Mouse (Mus musculus) spleen, adult 2 months (tissue): Measurements from ENCODE around the gene Aco2. TPM values are rescaled to one million over a fixed set of nuclear protein-coding genes. Genes with fewer than 3 reads are reported as not detected.

ENCODE experiments used
- DNase-seq, 2 experiments: peaks; one replicate each; pipeline versions ENCODE4 v3.0.0 to v3.0.0-alpha.2; 2012 to 2021; ENCODE audit warnings: low spot score in 2 of 2, low read depth in 1 of 2
- H3K27ac ChIP-seq: fragments of 200-500 bp; 2 replicates; pipeline ENCODE4 v1.5.1; 2012; ENCODE audit warnings: low read length, inconsistent platforms; ENCODE audit not compliant: insufficient read depth
- H3K27me3 ChIP-seq: fragments of 200-500 bp; 2 replicates; pipeline ENCODE4 v1.6.1; 2012; ENCODE audit warnings: mild to moderate bottlenecking, moderate library complexity, low read length, inconsistent platforms; ENCODE audit not compliant: control insufficient read depth, insufficient read depth
- H3K36me3 ChIP-seq: fragments of 200-500 bp; 2 replicates; pipeline ENCODE4 v1.6.1; 2012; ENCODE audit warnings: mild to moderate bottlenecking, low read length, inconsistent platforms; ENCODE audit not compliant: control insufficient read depth, insufficient read depth
- H3K4me1 ChIP-seq: fragments of 200-500 bp; 2 replicates; pipeline ENCODE4 v1.6.1; 2011; ENCODE audit warnings: inconsistent platforms; ENCODE audit not compliant: control insufficient read depth, insufficient read depth, insufficient read length
- H3K4me3 ChIP-seq: fragments of 200-500 bp; 2 replicates; pipeline ENCODE4 v1.5.1; 2011; ENCODE audit warnings: mild to moderate bottlenecking, inconsistent platforms; ENCODE audit not compliant: insufficient read depth, insufficient read length; ENCODE audit errors: extremely low read depth
- CTCF ChIP-seq: fragments of 200-500 bp; IDR thresholded peaks from 2 replicates; pipeline ENCODE4 v1.5.1; 2011; ENCODE audit warnings: mild to moderate bottlenecking, inconsistent platforms; ENCODE audit not compliant: insufficient read depth, insufficient read length, insufficient replicate concordance; ENCODE audit errors: extremely low read depth
- POLR2A ChIP-seq: fragments of 200-500 bp; IDR thresholded peaks from 2 replicates; pipeline ENCODE4 v1.6.1; 2011; ENCODE audit warnings: low read depth, low read length, inconsistent platforms
- WGBS: fragments of 180-500 bp; shearing (Covaris S2); methylation state at CpG from one replicate; pipeline ENCODE4 v1.1.7; 2018; 5-methylcytosine and 5-hydroxymethylcytosine counted together
- polyA plus RNA-seq: library from polyadenylated mRNA; depleted of rRNA; stranded (reverse); fragments of >200 nt; gene quantifications from 2 replicates; pipeline ENCODE4 v1.2.3, GENCODE M21; 2012

The Aco2 gene
- polyA plus RNA-seq, 1 experiment, result 68.7 TPM

DNA sequence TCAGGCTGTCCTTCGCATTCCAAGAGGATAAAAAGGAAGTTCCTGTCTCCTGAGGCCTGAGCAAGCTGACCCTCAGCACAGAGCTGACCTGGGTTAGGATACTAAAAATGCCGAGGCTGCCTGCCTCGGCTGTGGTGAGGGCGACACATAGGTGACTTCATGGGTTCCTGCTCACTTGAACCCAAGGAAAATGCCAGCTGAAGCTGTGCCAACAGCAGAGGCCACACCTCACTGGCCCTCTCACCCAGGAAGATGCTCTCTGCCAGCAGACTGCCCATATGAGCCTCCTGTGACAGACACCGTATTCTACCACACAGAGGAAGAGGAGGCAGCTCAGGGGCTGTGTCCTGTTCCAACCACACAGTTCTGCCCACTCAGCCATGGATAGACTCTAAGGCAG lies 47.0 kb downstream of the Aco2 start:
- H3K4me1 ChIP-seq, result no peaks in the 10 kb centered on the region
- TF ChIP-seq POLR2A (no peak), CTCF (no peak)
- H3K4me3 ChIP-seq, result no peak overlapping the region
- no peaks in the 10 kb centered on the region for H3K27me3 ChIP-seq
- H3K36me3 ChIP-seq, result peaks cover 18% of the 10 kb centered on the region
- no peak overlapping the region for H3K27ac ChIP-seq
- 84% methylated on average over 5 of the region's 5 CpGs for WGBS
- no peak for DNase-seq

DNA sequence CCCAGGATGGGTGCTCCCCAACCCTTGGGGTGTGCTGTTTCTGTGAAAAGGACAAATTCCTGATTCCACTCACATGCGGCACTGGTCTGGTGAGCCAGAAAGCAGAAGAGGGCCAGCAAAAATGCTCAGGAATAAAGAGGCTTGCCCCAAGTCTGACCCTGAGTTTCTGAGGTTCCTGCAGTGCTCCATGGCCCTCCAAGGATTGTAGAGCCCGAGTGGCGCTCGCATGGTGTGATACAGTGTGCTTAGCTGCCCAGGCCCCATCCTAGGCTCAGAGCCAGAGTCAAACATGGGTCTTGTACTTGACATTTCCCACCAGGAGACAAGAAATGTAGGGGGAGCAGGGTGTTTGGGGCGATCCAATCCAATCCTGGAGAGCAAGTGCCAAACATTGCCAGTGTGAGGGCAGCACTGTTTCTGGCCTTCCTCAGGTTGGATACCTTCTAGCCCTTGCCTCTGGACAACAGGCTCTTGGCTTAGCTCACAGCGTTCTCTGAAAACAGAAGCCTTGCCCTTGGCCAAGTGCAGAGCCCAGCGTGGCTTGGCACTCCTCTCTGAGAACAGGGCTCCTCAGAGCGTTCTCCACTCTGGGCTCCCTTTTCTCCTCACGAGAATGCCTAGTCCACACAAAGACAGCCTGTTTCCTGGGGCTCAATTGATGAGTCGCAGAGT lies 48.6 kb downstream of the Aco2 start:
- H3K27ac ChIP-seq, result no peak overlapping the region
- peaks cover 2% of the 10 kb centered on the region; the same call in 1 of the 2 replicates for H3K4me1 ChIP-seq
- WGBS, result 88% methylated on average over 10 of the region's 10 CpGs
- TF ChIP-seq POLR2A, result no peak
- TF ChIP-seq CTCF, result no peak
- H3K4me3 ChIP-seq, result no peak overlapping the region
- peaks cover 6% of the 10 kb centered on the region for H3K36me3 ChIP-seq
- no peaks in the 10 kb centered on the region for H3K27me3 ChIP-seq
- DNase-seq, result no peak

DNA sequence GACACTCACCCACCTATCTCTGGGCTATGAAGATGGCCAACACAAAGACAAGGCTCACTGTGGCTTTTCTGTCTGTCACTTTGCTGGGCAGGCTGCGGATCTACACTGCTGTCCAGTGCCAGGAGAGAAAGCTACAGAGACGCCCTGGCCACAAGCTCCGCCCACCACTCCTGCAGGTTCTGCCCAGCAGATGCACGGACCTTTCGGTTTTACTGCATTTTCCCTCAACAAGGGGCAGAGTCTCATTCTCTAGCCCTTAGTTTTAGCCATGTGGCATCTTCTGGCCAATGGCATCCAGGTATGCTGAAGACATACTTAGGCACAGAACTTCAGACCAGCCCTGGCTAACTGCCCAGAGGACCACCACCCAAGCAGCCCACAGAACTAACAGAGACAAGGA lies 49.1 kb downstream of the Aco2 start:
- WGBS, result 89% methylated on average over 5 of the region's 5 CpGs
- no peak overlapping the region for H3K27ac ChIP-seq
- peaks cover 1% of the 10 kb centered on the region for H3K36me3 ChIP-seq
- no peaks in the 10 kb centered on the region for H3K27me3 ChIP-seq
- no peak overlapping the region for H3K4me3 ChIP-seq
- H3K4me1 ChIP-seq, result peaks cover 2% of the 10 kb centered on the region
- no peak for DNase-seq
- TF ChIP-seq CTCF, result no peak
- no peak for TF ChIP-seq POLR2A

DNA sequence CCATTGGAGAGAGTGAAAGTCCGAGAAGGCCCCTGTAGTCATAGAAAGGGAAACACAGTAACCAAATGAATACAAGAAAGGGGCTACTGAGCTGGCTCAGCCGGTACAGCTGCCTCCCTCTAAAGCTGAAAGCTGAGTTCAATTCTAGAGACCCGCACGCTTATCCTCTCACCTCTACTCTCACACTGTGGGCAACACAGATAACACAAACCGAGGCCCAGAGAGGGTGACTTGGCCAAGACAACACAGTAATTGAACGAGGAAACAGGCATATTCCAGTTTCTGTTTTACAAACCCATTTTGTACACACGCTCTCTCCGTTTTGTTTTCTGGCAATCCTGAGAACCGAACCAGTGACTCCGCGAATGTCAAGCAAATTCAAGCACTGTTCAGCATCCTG lies 52.8 kb downstream of the Aco2 start:
- peaks cover 8% of the 10 kb centered on the region for H3K4me1 ChIP-seq
- 78% methylated on average over 11 of the region's 11 CpGs for WGBS
- no peaks in the 10 kb centered on the region for H3K27me3 ChIP-seq
- no peak overlapping the region for H3K4me3 ChIP-seq
- no peak for TF ChIP-seq CTCF
- no peak for TF ChIP-seq POLR2A
- no peak overlapping the region for H3K27ac ChIP-seq
- no peak for DNase-seq
- H3K36me3 ChIP-seq, result no peaks in the 10 kb centered on the region

DNA sequence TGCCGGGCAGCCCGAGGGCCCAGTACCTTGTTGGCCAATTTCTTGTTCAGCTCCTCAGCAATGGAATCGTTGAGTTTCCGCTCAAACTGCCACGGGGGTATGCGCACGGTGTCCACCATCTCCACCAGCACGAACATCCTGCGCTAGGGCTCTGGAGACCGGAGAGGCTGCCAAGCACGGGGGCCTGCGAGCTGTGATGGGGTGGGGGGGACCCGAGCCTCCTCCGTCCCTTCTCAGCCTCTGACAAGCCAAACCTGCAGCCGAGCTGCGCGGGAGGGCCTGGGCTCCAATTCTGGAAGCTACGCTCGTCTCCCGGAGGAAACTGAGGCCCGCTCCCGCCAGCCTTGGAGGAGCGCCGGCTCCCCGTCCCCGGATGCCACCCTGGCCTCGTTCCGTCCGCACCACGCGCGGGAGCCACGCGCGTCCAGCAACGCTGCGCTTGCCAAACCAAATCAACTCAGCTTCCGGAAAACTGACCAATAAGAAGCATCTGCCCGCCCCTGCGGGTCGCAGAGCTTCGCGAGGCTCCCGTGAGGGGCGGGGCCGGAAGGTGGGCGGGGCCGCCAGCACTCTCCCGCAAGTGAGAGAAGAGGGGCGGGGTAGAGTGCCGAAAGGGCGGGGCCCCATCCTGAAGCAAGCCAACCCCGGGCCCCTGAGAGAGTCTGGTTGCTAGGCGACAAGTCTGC lies 53.8 kb downstream of the Aco2 start, which contains the start of gene Polr3h:
Polr3h (minus strand) TSS at position 481 of the 686 bp plus-strand sequence.
- Histone ChIP-seq H3K4me3 (peak within 1 kb of the TSS; percentile 67), H3K27ac (0 out of 2 replicates have a peak within 1 kb of the TSS, but pooled peaks have one; percentile 24), H3K4me1 (peaks cover 8% of the 10 kb centered on the region), H3K27me3 (no peaks in the 10 kb centered on the region), H3K36me3 (no peaks in the 10 kb centered on the region)
- peak; percentile 92 to 95 for DNase-seq
- no peak for TF ChIP-seq CTCF
- TF ChIP-seq POLR2A, result peak; percentile 24; the same call in 1 of the 2 replicates
- under 1% methylated on average over 54 of the region's 54 CpGs for WGBS

DNA sequence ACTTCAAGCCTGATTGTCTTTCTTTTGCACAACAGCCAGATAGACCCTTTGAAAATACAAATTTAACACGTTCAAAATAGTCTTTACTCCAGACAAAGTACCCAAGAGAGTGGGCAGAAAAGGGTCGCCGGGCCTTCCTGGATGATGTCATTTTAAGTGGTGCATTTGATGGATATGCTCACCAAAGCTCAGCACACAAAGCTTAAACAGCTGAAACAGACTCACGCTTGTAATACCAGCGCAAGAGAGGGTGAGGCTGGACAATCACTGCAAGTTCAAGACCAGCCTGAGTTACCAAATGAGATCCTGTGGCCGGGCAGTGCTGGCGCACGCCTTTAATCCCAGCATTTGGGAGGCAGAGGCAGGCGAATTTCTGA lies 54.3 kb downstream of the Aco2 start:
- 36% methylated on average over 9 of the region's 9 CpGs for WGBS
- no peaks in the 10 kb centered on the region for H3K27me3 ChIP-seq

DNA sequence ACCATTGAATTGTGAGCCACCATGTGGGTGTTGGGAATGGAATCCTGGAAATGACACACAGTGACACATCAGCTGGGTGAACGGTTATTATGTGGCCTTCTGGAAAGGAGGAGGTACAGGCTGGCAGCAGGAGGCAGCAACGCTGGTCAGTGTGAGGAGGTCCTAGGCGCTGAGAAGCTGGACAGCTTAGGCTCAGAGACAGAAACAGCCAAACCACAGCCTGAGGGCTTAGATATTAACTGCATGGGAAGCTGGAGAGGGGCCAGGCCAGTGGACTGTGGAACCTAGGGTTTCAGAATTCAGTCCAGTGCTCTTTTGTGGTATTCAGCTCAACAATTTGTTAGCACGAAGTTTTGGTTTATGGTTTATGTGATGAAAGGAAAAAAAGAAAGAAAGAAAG lies 55.6 kb downstream of the Aco2 start:
- H3K27me3 ChIP-seq, result no peaks in the 10 kb centered on the region

More for the DNA sequence above, 54.3 kb downstream of the Aco2 start:
- no peak overlapping the region for H3K27ac ChIP-seq
- no peak for TF ChIP-seq POLR2A
- TF ChIP-seq CTCF, result no peak
- no peaks in the 10 kb centered on the region for H3K36me3 ChIP-seq
- peaks cover 8% of the 10 kb centered on the region for H3K4me1 ChIP-seq
- no peak overlapping the region for H3K4me3 ChIP-seq
- no peak for DNase-seq

More for the DNA sequence above, 55.6 kb downstream of the Aco2 start:
- Histone ChIP-seq H3K4me1 (peaks cover 13% of the 10 kb centered on the region), H3K4me3 (no peak overlapping the region), H3K27ac (peak overlapping the region; percentile 87), H3K36me3 (no peaks in the 10 kb centered on the region)
- no peak for DNase-seq
- 24% methylated on average over 4 of the region's 4 CpGs for WGBS
- no peak for TF ChIP-seq POLR2A
